Mouse (Mus musculus): ENCODE measurements around the gene Celf2.

The Celf2 gene

GRCm38 (mm10) chr2:6915386-6915785, 594.0 kb downstream of the Celf2 start:
- DNase-seq (ENCODE audit: low spot score in 2 of 2), result no peak

- no peak for DNase-seq (ENCODE audit: low spot score in 2 of 2)
Measured at GRCm38 (mm10) chr2:6913315-6913714, 596.0 kb downstream of the Celf2 start.

- DNase-seq (ENCODE audit: low spot score in 2 of 2), result peak; percentile 62 to 79
Measured at GRCm38 (mm10) chr2:6911932-6912331, 597.4 kb downstream of the Celf2 start.

DNA sequence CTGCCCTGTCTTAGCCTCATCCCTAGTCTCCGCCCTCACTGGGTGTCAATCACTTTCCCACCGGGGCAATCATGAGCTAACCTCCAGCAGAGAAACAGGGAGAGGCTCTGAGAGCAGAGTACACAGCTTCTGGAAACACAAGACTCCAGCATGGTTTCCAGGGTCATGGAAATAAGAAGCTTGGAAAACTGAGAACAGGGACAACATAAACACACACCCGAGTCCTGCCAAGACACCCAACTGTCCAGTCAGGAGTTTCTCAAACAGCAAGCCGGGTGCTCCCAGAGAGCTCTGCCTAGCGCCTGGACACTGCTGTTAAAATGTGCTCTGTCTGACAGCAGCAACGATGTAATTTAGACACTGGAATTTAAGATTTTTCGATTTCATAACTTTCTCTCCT, 599.4 kb downstream of the Celf2 start:
- DNase-seq (ENCODE audit: low spot score in 2 of 2), result no peak

DNA sequence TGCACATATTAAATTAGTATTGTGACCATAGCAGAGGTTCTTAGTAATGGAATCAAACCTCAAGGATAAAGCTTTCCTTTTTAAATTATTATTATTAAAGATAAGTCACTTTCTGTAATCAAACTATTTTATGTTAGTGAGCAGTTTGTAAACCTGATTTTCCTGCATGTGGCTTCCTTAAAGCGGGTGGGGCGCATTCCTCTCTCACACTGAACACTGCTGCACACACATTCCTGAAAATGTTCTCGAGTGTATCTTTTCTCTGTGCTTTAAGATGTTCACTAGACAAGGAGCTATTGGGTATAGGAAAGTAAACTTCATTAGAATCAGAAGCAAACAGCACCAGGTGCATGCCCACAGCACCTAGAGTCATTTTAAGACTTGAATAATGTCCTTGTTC, 605.0 kb downstream of the Celf2 start:
- DNase-seq (ENCODE audit: low spot score in 2 of 2), result no peak

DNA sequence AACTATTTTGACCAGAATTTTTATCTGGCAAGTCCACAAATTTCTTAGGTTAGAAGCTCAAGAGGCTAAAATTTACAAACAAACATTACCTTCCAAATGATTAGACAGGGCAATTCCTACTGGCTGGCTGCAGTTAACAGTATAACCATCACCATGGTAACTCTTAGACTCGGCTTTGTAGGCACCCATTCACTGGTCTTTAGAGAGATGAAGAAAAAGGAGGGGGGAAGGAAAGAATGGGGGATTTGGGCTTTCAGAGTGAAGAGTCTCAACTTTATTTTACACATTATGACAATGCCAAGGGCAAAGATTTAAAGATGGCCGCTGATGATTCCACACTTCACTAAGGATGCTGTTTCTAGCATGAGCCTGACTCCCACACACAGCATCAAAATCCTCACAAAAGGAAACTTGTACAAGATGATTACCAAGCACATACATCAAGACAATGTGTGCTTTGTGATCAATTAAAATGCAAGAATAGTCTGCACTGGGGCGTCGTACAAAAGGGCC, 606.1 kb downstream of the Celf2 start:
- DNase-seq (ENCODE audit: low spot score in 2 of 2), result no peak

- no peak for DNase-seq (ENCODE audit: low spot score in 2 of 2)
Measured at GRCm38 (mm10) chr2:6896896-6897295, 612.5 kb downstream of the Celf2 start.

GRCm38 (mm10) chr2:6893597-6893996, 615.8 kb downstream of the Celf2 start:
- DNase-seq (ENCODE audit: low spot score in 2 of 2), result no peak

DNA sequence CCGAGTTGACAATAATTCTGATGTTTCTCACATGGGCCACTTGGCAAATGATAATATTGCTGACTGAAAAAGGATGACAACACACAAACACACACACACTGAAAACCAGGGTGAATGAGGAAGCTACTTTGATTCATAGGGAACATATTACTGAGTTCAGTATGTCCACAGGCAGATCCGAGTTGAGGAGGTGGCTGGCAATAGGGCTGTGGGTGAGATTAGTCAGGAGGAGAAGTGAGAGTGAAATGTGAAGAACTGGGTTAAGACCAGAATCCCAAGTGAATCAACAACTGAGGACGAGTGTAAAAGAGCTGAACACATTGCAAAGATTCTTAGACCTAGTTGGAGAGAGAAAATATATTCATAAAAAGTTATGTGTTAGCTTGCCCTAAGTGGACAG, 616.3 kb downstream of the Celf2 start:
- DNase-seq (ENCODE audit: low spot score in 2 of 2), result no peak

DNA sequence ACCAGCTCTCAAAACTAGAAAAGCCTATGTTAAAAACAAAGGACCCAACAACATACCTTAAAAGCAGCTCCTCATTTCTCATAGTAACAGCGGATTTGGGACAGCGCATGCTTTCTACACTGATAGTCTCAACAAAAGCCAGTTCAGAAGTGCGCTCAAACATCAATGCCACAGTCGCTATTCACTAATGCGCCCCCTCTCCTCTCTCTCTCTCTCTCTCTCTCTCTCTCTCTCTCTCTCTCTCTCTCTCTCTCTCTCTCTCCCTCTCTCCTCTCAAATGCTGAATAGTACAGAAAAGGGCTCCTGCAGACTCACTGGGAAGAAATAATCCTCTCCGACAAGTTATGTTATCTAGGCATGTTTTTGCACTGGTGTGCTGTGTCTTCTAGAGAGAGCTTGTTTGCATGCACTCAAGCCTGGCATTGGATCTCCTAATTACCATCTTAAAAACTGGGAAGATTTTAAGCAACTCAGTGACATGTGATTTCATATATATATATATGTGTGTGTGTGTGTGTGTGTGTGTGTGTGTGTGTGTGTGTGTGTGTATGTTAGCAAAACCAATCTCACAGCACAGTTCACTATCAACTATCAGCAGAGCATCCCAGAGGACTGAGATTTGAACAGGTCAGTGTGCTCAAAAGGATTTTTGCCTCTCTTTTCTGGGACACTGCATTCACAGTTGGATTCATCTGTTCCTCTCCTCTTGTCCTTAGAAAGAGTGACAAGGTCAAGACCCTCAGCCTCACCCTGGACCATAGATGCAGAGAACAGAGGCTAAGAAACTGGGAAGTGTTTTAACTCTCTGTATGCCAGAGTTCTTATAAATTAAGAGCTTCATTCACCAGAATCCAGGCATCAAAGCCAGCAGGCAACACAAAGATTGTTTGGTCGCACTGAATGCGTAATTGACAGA, 624.3 kb downstream of the Celf2 start:
- no peak for DNase-seq (ENCODE audit: low spot score in 2 of 2)

GRCm38 (mm10) chr2:6883996-6884795, 625.2 kb downstream of the Celf2 start:
- DNase-seq (ENCODE audit: low spot score in 2 of 2), result no peak

GRCm38 (mm10) chr2:6882236-6882885, 627.0 kb downstream of the Celf2 start:
- no peak for DNase-seq (ENCODE audit: low spot score in 2 of 2)

- DNase-seq (ENCODE audit: low spot score in 2 of 2), result no peak
Measured at GRCm38 (mm10) chr2:6880941-6881575, 628.3 kb downstream of the Celf2 start.

DNA sequence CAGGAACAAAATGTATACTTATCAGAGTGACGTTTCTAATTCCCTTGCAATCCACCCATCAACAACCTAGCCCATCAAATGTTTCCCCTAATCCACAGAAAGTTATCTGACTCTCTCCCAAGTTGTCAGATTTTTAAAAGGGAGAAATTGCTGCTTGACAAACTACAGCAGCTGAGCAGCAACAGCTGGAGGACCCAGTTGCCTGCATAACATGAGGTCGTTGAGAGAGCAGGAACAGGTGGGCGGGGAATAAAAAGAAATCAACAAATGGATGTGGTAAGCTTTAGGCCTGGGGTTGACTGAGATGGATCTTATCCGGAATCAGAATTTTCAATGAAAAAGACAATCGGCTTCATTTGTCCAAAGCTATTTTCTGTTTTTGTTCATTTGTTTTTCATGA, 632.3 kb downstream of the Celf2 start:
- DNase-seq (ENCODE audit: low spot score in 2 of 2), result no peak

GRCm38 (mm10) chr2:6876547-6876946, 632.8 kb downstream of the Celf2 start:
- DNase-seq (ENCODE audit: low spot score in 2 of 2), result peak in 1 of 2 experiments; percentile 45

- no peak for DNase-seq (ENCODE audit: low spot score in 2 of 2)
Measured at GRCm38 (mm10) chr2:6875071-6875611, 634.2 kb downstream of the Celf2 start.

DNA sequence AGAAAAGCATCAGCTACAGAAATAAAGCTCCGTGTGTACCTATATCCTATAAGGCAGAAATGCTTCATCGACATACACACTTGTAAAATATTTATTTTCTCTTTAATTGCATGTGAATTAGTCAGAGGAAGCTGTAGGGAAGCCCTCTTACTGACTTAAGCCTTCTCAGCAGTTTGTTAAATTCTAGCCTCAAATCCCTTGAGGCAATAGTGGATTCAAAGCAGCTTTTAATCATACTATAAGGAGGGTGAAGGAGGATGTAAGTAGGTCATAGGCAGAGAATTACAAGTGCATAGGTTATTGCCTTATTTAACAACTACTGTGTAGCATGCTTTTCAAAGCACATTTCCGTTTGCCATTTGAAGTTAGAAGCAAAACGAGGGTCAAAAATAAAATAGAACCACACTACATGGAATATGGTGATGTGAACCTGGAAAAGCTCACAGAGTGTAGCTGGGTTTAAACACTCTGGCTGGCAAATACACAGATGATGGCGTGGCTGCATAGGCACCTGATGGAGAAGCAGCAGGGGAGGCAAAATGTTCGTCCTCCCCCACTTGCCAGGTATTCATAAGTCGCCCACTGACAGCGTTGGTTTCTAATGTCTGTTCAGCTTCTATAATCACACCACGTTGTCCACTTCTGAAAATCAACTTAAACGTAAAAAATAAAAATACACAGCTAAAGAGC, 635.0 kb downstream of the Celf2 start:
- no peak for DNase-seq (ENCODE audit: low spot score in 2 of 2)

- no peak for DNase-seq (ENCODE audit: low spot score in 2 of 2)
Measured at GRCm38 (mm10) chr2:6873711-6874110, 635.7 kb downstream of the Celf2 start.

- DNase-seq (ENCODE audit: low spot score in 2 of 2), result no peak
Measured at GRCm38 (mm10) chr2:6872894-6873255, 636.5 kb downstream of the Celf2 start.

- DNase-seq (ENCODE audit: low spot score in 2 of 2), result peak; percentile 57 to 59
Measured at GRCm38 (mm10) chr2:6872131-6872893, 637.1 kb downstream of the Celf2 start.
